Mouse (Mus musculus) kidney, embryonic 16.5 days (tissue): ENCODE measurements around the gene Esr1. TPM values are rescaled to one million over a fixed set of nuclear protein-coding genes. Genes with fewer than 3 reads are reported as not detected.
A peak's percentile ranks its signal among the peaks of the same experiment; 100 is the strongest.

Experiments
- ATAC-seq: fragments of 200-750 bp; cut with Nextera tagmentation; 2 replicates; pipeline ENCODE4 v1.8.0; 2017; ENCODE audit warnings: moderate TSS enrichment; ENCODE audit not compliant: low FRiP score, low TSS enrichment
- H3K27ac ChIP-seq: fragments of 300-500 bp; sonication (generic); 2 replicates; pipeline ENCODE4 v1.5.1; 2014; ENCODE audit warnings: low read length
- H3K27me3 ChIP-seq: fragments of 300-500 bp; sonication (generic); 2 replicates; pipeline ENCODE4 v1.6.1; 2014; ENCODE audit warnings: low read length, control low read depth, mixed read lengths; ENCODE audit not compliant: insufficient read depth
- H3K36me3 ChIP-seq: fragments of 300-500 bp; sonication (generic); 2 replicates; pipeline ENCODE4 v1.6.1; 2014; ENCODE audit warnings: low read length, control low read depth, mixed read lengths; ENCODE audit not compliant: insufficient read depth
- H3K4me1 ChIP-seq: fragments of 300-500 bp; sonication (generic); 2 replicates; pipeline ENCODE4 v1.6.1; 2014; ENCODE audit warnings: low read length, control low read depth, mixed read lengths; ENCODE audit not compliant: insufficient read depth
- H3K4me2 ChIP-seq: fragments of 300-500 bp; sonication (generic); replicated peaks from 2 replicates; pipeline ENCODE4 v1.6.1; 2014; ENCODE audit warnings: low read depth, low read length
- H3K4me3 ChIP-seq: fragments of 300-500 bp; sonication (generic); 2 replicates; pipeline ENCODE4 v1.5.1; 2014; ENCODE audit warnings: mild to moderate bottlenecking, low read length
- H3K9ac ChIP-seq: fragments of 300-500 bp; sonication (generic); replicated peaks from 2 replicates; pipeline ENCODE4 v1.6.1; 2014; ENCODE audit warnings: low read length
- H3K9me3 ChIP-seq: fragments of 300-500 bp; sonication (generic); 2 replicates; pipeline ENCODE4 v1.6.1; 2016; ENCODE audit warnings: low read length, control low read depth
- WGBS: fragments of 180-500 bp; shearing (Covaris S2); extraction: QIAGEN DNeasy Blood & Tissue Kit; methylation state at CpG from one replicate; pipeline ENCODE4 v1.1.7; 2014; 5-methylcytosine and 5-hydroxymethylcytosine counted together
- polyA plus RNA-seq: library from polyadenylated mRNA; unstranded; fragments of >200 nt; fragmentation: Nextera tagmentation; extraction: Ambion mirVana; gene quantifications from 2 replicates; pipeline ENCODE4 v1.2.1, GENCODE M21; 2015

Esr1 gene
- polyA plus RNA-seq, 1 experiment from 2014 or later = 2.5 TPM

DNA sequence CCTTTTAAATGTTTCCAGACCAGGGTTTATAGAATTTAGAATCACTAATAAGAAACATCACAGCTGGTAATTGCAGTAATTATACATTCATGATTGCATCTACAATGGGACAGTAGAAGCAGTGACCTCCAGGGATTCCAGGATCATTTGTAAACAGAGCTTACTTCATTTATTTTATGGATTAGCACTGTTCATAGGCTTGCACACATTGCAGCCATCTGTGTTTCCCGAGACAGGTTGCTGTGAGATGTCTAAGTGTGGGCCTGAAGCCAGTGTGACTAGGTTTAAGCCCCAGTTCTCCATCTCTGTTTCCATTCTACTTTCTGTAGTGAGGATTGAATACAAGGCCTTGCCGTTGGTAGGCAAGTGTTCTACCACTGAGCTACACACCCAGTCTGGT, 236.1 kb downstream of the Esr1 start:
- H3K9me3 ChIP-seq = no peaks in the 10 kb centered on the region
- 92% methylated on average over 2 of the region's 2 CpGs for WGBS

DNA sequence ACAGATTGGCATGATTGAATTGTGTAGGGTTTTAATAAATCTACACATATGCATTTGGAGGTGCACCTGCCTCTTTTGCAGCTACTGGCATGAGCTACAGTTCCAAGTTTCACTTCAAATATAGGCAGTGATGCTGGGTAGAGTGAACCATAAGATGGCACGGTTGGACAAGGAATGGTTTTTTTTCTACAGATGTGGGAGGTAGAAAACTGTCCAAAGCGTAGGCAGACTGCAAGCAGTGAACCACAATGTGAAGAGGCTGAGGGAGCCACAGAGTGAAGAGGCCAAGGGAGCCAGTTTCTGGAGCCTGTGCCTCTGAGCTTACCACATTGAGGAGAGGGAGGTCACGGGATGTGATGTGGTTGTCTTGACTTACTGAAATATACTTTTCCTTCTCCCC, 238.5 kb downstream of the Esr1 start:
- no peak overlapping the region for H3K4me2 ChIP-seq
- no peak for ATAC-seq
- WGBS = 87% methylated on average over 3 of the region's 3 CpGs
- no peak overlapping the region for H3K9ac ChIP-seq
- H3K27me3 ChIP-seq = no peaks in the 10 kb centered on the region
- H3K4me3 ChIP-seq = no peak overlapping the region
- no peaks in the 10 kb centered on the region for H3K4me1 ChIP-seq
- no peaks in the 10 kb centered on the region for H3K9me3 ChIP-seq
- H3K36me3 ChIP-seq = no peaks in the 10 kb centered on the region
- no peak overlapping the region for H3K27ac ChIP-seq

More for the DNA sequence above, 236.1 kb downstream of the Esr1 start:
- Histone ChIP-seq H3K36me3 (no peaks in the 10 kb centered on the region), H3K27me3 (no peaks in the 10 kb centered on the region), H3K4me2 (no peak overlapping the region), H3K27ac (no peak overlapping the region), H3K4me1 (no peaks in the 10 kb centered on the region), H3K4me3 (no peak overlapping the region), H3K9ac (no peak overlapping the region)
- no peak for ATAC-seq

DNA sequence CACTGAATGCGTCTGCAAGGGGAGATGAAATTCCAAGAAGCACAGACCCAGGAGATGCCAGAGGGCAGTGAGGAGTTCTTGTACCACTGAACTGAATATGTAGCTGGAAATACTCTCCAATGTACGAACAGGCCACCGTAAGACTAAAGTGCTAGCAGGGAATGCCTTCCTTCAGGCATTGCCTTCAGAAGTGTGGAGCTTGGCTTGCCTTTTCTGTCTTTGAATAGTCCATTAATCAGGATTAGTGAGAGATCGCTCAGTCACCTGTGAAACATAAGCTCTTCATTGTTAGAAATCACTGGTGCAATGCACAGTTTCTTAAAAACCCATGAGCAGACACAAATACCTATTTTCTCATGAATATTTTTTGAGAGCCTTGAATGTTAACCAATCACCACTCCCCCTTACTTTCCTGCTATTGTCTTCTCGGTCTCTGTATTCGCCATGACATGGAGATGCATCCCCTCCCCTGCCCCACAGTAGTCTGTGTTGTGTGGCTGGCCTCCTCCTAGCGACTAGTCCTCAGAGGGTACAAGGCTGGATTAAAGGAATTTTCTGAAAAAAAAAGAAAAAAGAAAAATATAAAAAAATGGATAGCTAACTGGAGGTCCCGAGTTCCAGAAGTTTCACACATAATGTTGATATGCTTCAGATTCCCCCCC, 263.8 kb downstream of the Esr1 start:
- no peak; the same call in 1 of the 2 replicates for ATAC-seq
- Histone ChIP-seq H3K27ac (no peak overlapping the region), H3K27me3 (no peaks in the 10 kb centered on the region), H3K4me2 (no peak overlapping the region), H3K9me3 (no peaks in the 10 kb centered on the region), H3K9ac (no peak overlapping the region), H3K4me3 (no peak overlapping the region), H3K36me3 (no peaks in the 10 kb centered on the region), H3K4me1 (no peaks in the 10 kb centered on the region)
- 65% methylated on average over 8 of the region's 8 CpGs for WGBS

GRCm38 (mm10) chr10:4881391-4881790, 270.0 kb downstream of the Esr1 start:
- 61% methylated on average over 1 of the region's 1 CpGs for WGBS
- no peak for ATAC-seq
- no peak overlapping the region for H3K4me3 ChIP-seq
- H3K4me2 ChIP-seq = no peak overlapping the region
- no peak overlapping the region for H3K9ac ChIP-seq
- no peaks in the 10 kb centered on the region for H3K36me3 ChIP-seq
- H3K27ac ChIP-seq = no peak overlapping the region
- no peaks in the 10 kb centered on the region for H3K27me3 ChIP-seq
- H3K4me1 ChIP-seq = no peaks in the 10 kb centered on the region
- H3K9me3 ChIP-seq = no peaks in the 10 kb centered on the region

GRCm38 (mm10) chr10:4885506-4885905, 274.1 kb downstream of the Esr1 start:
- H3K36me3 ChIP-seq = no peaks in the 10 kb centered on the region
- H3K4me3 ChIP-seq = no peak overlapping the region
- H3K4me2 ChIP-seq = no peak overlapping the region
- H3K9me3 ChIP-seq = no peaks in the 10 kb centered on the region
- no peaks in the 10 kb centered on the region for H3K27me3 ChIP-seq
- no peaks in the 10 kb centered on the region for H3K4me1 ChIP-seq
- no peak overlapping the region for H3K27ac ChIP-seq
- 71% methylated on average over 3 of the region's 3 CpGs for WGBS
- no peak overlapping the region for H3K9ac ChIP-seq
- no peak for ATAC-seq

DNA sequence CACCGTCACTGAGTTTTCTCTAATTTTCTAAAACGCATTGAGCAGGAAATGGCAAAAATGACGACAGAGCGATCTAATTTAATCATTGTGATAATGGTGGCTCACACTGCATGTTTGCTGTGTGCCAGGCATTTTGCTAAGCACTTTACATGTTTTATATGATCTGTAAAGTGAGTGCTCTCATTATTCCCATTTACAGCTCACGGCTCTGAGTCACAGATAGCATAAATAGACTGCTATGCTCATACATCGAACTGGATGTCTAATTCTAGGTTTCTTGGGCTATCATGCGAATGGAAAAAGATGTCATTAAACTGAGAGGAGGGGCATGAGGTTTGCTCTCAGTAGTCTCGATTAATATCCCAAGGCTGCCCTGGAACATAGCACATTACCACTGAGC, 274.6 kb downstream of the Esr1 start:
- no peak overlapping the region for H3K4me3 ChIP-seq

DNA sequence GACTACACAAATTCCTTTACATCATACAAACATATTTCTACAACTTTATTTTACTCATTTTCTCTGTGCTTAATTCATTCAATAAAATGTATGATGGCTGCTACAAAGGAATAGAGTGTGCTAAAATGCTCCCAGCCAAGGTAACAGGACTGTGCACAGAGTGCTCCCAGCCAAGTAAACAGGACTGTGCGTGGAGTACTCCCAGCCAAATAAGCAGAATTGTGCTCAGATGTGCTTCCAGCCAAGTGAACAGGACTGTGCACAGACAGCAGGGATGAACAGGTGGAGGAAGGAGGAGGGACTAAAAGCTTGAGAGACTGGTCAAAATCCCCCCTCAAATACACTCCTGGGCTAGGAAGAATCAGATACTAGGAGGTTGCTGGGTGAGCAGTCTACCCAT, 282.1 kb downstream of the Esr1 start:
- no peaks in the 10 kb centered on the region for H3K27me3 ChIP-seq
- no peak overlapping the region for H3K27ac ChIP-seq
- no peak for ATAC-seq
- WGBS = 52% methylated on average over 1 of the region's 1 CpGs
- H3K4me3 ChIP-seq = no peak overlapping the region
- H3K9me3 ChIP-seq = no peaks in the 10 kb centered on the region
- H3K36me3 ChIP-seq = no peaks in the 10 kb centered on the region
- H3K4me2 ChIP-seq = no peak overlapping the region
- no peaks in the 10 kb centered on the region for H3K4me1 ChIP-seq
- H3K9ac ChIP-seq = no peak overlapping the region

More for the DNA sequence above, 274.6 kb downstream of the Esr1 start:
- ATAC-seq = no peak
- no peak overlapping the region for H3K4me2 ChIP-seq
- H3K9ac ChIP-seq = no peak overlapping the region
- H3K4me1 ChIP-seq = no peaks in the 10 kb centered on the region
- H3K36me3 ChIP-seq = no peaks in the 10 kb centered on the region
- no peak overlapping the region for H3K27ac ChIP-seq
- no peaks in the 10 kb centered on the region for H3K9me3 ChIP-seq
- 81% methylated on average over 8 of the region's 8 CpGs for WGBS
- H3K27me3 ChIP-seq = no peaks in the 10 kb centered on the region

DNA sequence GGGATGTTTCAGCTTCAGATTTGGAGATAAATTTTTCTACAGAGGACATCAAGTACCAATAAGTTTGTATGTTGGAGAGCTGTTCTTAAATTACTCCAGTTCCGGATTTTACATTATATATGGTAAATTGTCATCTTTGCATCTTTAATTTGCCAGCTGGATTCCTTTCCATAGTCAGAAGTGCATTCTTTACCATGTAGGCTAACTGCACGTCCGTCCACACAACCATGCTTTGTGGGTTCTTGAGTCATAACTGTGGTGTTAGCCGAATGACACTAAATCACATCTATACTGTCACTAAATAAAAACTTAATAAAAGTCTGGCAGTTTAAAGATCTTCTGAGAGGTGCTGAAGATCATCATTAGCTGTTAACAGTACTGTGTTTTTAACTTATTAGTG, 286.4 kb downstream of the Esr1 start:
- Histone ChIP-seq H3K9ac (no peak overlapping the region), H3K4me3 (no peak overlapping the region), H3K36me3 (no peaks in the 10 kb centered on the region), H3K27ac (no peak overlapping the region), H3K4me1 (0 out of 2 replicates have a peak, but pooled peaks cover 3% of the 10 kb centered on the region), H3K9me3 (no peaks in the 10 kb centered on the region), H3K4me2 (no peak overlapping the region), H3K27me3 (no peaks in the 10 kb centered on the region)
- WGBS = 61% methylated on average over 4 of the region's 4 CpGs
- peak; percentile 71; the same call in 1 of the 2 replicates for ATAC-seq

GRCm38 (mm10) chr10:4900324-4900723, 288.9 kb downstream of the Esr1 start:
- H3K36me3 ChIP-seq = no peaks in the 10 kb centered on the region
- no peaks in the 10 kb centered on the region for H3K27me3 ChIP-seq
- no peak overlapping the region for H3K4me3 ChIP-seq
- H3K27ac ChIP-seq = peak overlapping the region; percentile 55; the same call in 1 of the 2 replicates
- H3K9me3 ChIP-seq = no peaks in the 10 kb centered on the region
- H3K9ac ChIP-seq = no peak overlapping the region
- 0 out of 2 replicates have a peak, but pooled peaks cover 3% of the 10 kb centered on the region for H3K4me1 ChIP-seq
- 46% methylated on average over 7 of the region's 7 CpGs for WGBS
- ATAC-seq = peak; percentile 35; the same call in 1 of the 2 replicates
- no peak overlapping the region for H3K4me2 ChIP-seq

DNA sequence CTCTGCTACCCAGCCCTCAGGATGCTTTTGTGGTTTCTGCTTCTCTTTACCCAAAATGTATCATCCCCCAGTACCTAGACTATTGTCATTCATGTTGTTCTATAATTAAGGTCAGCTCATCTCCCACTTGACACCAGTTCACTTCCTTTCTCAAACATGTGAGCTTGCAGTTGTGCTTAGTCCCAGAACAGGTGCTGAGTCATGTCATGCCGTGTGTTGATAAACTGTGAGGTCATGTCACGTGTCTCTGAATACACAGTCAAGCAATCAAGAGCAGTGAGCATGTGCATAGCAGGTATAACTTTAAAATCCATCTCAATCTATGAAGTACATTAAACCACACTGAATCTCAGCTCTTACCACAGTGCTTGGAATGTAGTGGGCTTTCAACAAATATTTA, 297.9 kb downstream of the Esr1 start:
- Histone ChIP-seq H3K4me2 (no peak overlapping the region), H3K27ac (no peak overlapping the region), H3K9ac (no peak overlapping the region), H3K9me3 (no peaks in the 10 kb centered on the region), H3K36me3 (no peaks in the 10 kb centered on the region), H3K4me3 (no peak overlapping the region), H3K27me3 (no peaks in the 10 kb centered on the region), H3K4me1 (no peaks in the 10 kb centered on the region)
- no peak for ATAC-seq
- 85% methylated on average over 2 of the region's 2 CpGs for WGBS
